Mouse (Mus musculus): ENCODE results near the gene 4932438H23Rik. TPM values are rescaled to one million over a fixed set of nuclear protein-coding genes. Genes with fewer than 3 reads are reported as not detected.
"Not testable (repeated sequence)": the region's sequence is repeated elsewhere in the genome, so short reads cannot be mapped to it uniquely, and the experiment has no call there.

Gene 4932438H23Rik
- polyA plus RNA-seq, 1 experiment from 2014 or later = 0.18 TPM

GRCm38 (mm10) chr16:91075423-91075822, 19.5 kb downstream of the 4932438H23Rik start:
- 83% methylated on average over 8 of the region's 8 CpGs for WGBS
- H3K9me3 ChIP-seq; H3K4me1 ChIP-seq; H3K4me2 ChIP-seq (replicated peaks); H3K9ac ChIP-seq; H3K36me3 ChIP-seq; H3K4me3 ChIP-seq; H3K27me3 ChIP-seq; H3K27ac ChIP-seq; ATAC-seq (ENCODE audit: insufficient number of reproducible peaks, insufficient read depth, low FRiP score, low TSS enrichment): not testable (repeated sequence)

GRCm38 (mm10) chr16:91073163-91073892, 21.6 kb downstream of the 4932438H23Rik start:
- H3K36me3 ChIP-seq = no peaks in the 10 kb centered on the region
- 34% methylated on average over 23 of the region's 24 CpGs for WGBS
- peak; percentile 88; the same call in 1 of the 2 replicates for ATAC-seq (ENCODE audit: insufficient number of reproducible peaks, insufficient read depth, low FRiP score, low TSS enrichment)
- H3K9ac ChIP-seq = no peak overlapping the region
- no peak overlapping the region for H3K4me3 ChIP-seq
- no peak overlapping the region for H3K27ac ChIP-seq
- H3K27me3 ChIP-seq = 0 out of 2 replicates have a peak, but pooled peaks cover 3% of the 10 kb centered on the region
- peak overlapping the region; percentile 29; the same call in 1 of the 2 replicates for H3K4me2 ChIP-seq (replicated peaks)
- no peaks in the 10 kb centered on the region for H3K9me3 ChIP-seq
- H3K4me1 ChIP-seq = no peaks in the 10 kb centered on the region

GRCm38 (mm10) chr16:91072256-91072655, 22.7 kb downstream of the 4932438H23Rik start:
- Histone ChIP-seq H3K36me3 (no peaks in the 10 kb centered on the region), H3K27ac (no peak overlapping the region), H3K4me3 (no peak overlapping the region), H3K4me2 (replicated peaks) (no peak overlapping the region), H3K27me3 (0 out of 2 replicates have a peak, but pooled peaks cover 3% of the 10 kb centered on the region), H3K4me1 (no peaks in the 10 kb centered on the region), H3K9me3 (no peaks in the 10 kb centered on the region), H3K9ac (no peak overlapping the region)
- ATAC-seq (ENCODE audit: insufficient number of reproducible peaks, insufficient read depth, low FRiP score, low TSS enrichment) = no peak
- 94% methylated on average over 1 of the region's 1 CpGs for WGBS

GRCm38 (mm10) chr16:91068969-91069368, 26.0 kb downstream of the 4932438H23Rik start:
- no peak for ATAC-seq (ENCODE audit: insufficient number of reproducible peaks, insufficient read depth, low FRiP score, low TSS enrichment)
- Histone ChIP-seq H3K27me3 (0 out of 2 replicates have a peak, but pooled peaks cover 3% of the 10 kb centered on the region), H3K9ac (no peak overlapping the region), H3K4me2 (replicated peaks) (no peak overlapping the region), H3K27ac (no peak overlapping the region), H3K36me3 (no peaks in the 10 kb centered on the region), H3K4me3 (no peak overlapping the region), H3K9me3 (no peaks in the 10 kb centered on the region), H3K4me1 (no peaks in the 10 kb centered on the region)
- WGBS = 51% methylated on average over 12 of the region's 12 CpGs

- Histone ChIP-seq H3K27ac (no peak overlapping the region), H3K4me1 (no peaks in the 10 kb centered on the region), H3K4me2 (replicated peaks) (no peak overlapping the region), H3K9ac (no peak overlapping the region), H3K36me3 (no peaks in the 10 kb centered on the region), H3K27me3 (0 out of 2 replicates have a peak, but pooled peaks cover 3% of the 10 kb centered on the region), H3K9me3 (no peaks in the 10 kb centered on the region), H3K4me3 (no peak overlapping the region)
- ATAC-seq (ENCODE audit: insufficient number of reproducible peaks, insufficient read depth, low FRiP score, low TSS enrichment) = no peak
- WGBS = 100% methylated on average over 1 of the region's 1 CpGs
These were observed 27.8 kb downstream of the 4932438H23Rik start for GRCm38 (mm10) chr16:91067122-91067521.

GRCm38 (mm10) chr16:91064583-91065365, 30.1 kb downstream of the 4932438H23Rik start:
- 89% methylated on average over 12 of the region's 12 CpGs for WGBS
- Histone ChIP-seq H3K27ac (no peak overlapping the region), H3K4me1 (no peaks in the 10 kb centered on the region), H3K4me2 (replicated peaks) (no peak overlapping the region), H3K36me3 (no peaks in the 10 kb centered on the region), H3K9me3 (no peaks in the 10 kb centered on the region), H3K9ac (no peak overlapping the region), H3K4me3 (no peak overlapping the region), H3K27me3 (0 out of 2 replicates have a peak, but pooled peaks cover under 1% of the 10 kb centered on the region)
- ATAC-seq (ENCODE audit: insufficient number of reproducible peaks, insufficient read depth, low FRiP score, low TSS enrichment) = no peak

- Histone ChIP-seq H3K9me3 (no peaks in the 10 kb centered on the region), H3K27ac (no peak overlapping the region), H3K36me3 (no peaks in the 10 kb centered on the region), H3K4me3 (no peak overlapping the region), H3K9ac (no peak overlapping the region), H3K4me1 (no peaks in the 10 kb centered on the region), H3K27me3 (no peaks in the 10 kb centered on the region), H3K4me2 (replicated peaks) (no peak overlapping the region)
- ATAC-seq (ENCODE audit: insufficient number of reproducible peaks, insufficient read depth, low FRiP score, low TSS enrichment) = no peak
- WGBS = 93% methylated on average over 10 of the region's 10 CpGs
These were observed 31.1 kb downstream of the 4932438H23Rik start for GRCm38 (mm10) chr16:91063786-91064185.

- no peaks in the 10 kb centered on the region for H3K9me3 ChIP-seq
- no peaks in the 10 kb centered on the region for H3K27me3 ChIP-seq
- WGBS = 76% methylated on average over 13 of the region's 13 CpGs
- H3K4me3 ChIP-seq = no peak overlapping the region
- H3K9ac ChIP-seq = no peak overlapping the region
- ATAC-seq (ENCODE audit: insufficient number of reproducible peaks, insufficient read depth, low FRiP score, low TSS enrichment) = no peak
- H3K36me3 ChIP-seq = no peaks in the 10 kb centered on the region
- H3K4me1 ChIP-seq = no peaks in the 10 kb centered on the region
- no peak overlapping the region for H3K27ac ChIP-seq
- no peak overlapping the region for H3K4me2 ChIP-seq (replicated peaks)
These were observed 33.2 kb downstream of the 4932438H23Rik start for GRCm38 (mm10) chr16:91061531-91062318.

- Histone ChIP-seq H3K4me2 (replicated peaks) (no peak overlapping the region), H3K4me3 (no peak overlapping the region), H3K27ac (no peak overlapping the region), H3K9me3 (no peaks in the 10 kb centered on the region), H3K4me1 (0 out of 2 replicates have a peak, but pooled peaks cover 6% of the 10 kb centered on the region), H3K36me3 (no peaks in the 10 kb centered on the region), H3K27me3 (no peaks in the 10 kb centered on the region), H3K9ac (no peak overlapping the region)
- no peak for ATAC-seq (ENCODE audit: insufficient number of reproducible peaks, insufficient read depth, low FRiP score, low TSS enrichment)
- WGBS = 76% methylated on average over 6 of the region's 6 CpGs
These were observed 37.2 kb downstream of the 4932438H23Rik start for GRCm38 (mm10) chr16:91057741-91058140.

- no peak overlapping the region for H3K27ac ChIP-seq
These were observed 37.7 kb downstream of the 4932438H23Rik start for GRCm38 (mm10) chr16:91057261-91057660.

More at GRCm38 (mm10) chr16:91057261-91057660, 37.7 kb downstream of the 4932438H23Rik start:
- Histone ChIP-seq H3K27me3 (0 out of 2 replicates have a peak, but pooled peaks cover under 1% of the 10 kb centered on the region), H3K4me3 (no peak overlapping the region), H3K9me3 (no peaks in the 10 kb centered on the region), H3K4me1 (0 out of 2 replicates have a peak, but pooled peaks cover 6% of the 10 kb centered on the region), H3K36me3 (no peaks in the 10 kb centered on the region), H3K4me2 (replicated peaks) (no peak overlapping the region), H3K9ac (no peak overlapping the region)
- WGBS = 87% methylated on average over 4 of the region's 4 CpGs
- ATAC-seq (ENCODE audit: insufficient number of reproducible peaks, insufficient read depth, low FRiP score, low TSS enrichment) = no peak
